Mouse (Mus musculus): ENCODE measurements around the gene Vwa1.
"Not testable (repeated sequence)": the region's sequence is repeated elsewhere in the genome, so short reads cannot be mapped to it uniquely, and the experiment has no call there.

Vwa1 gene

DNA sequence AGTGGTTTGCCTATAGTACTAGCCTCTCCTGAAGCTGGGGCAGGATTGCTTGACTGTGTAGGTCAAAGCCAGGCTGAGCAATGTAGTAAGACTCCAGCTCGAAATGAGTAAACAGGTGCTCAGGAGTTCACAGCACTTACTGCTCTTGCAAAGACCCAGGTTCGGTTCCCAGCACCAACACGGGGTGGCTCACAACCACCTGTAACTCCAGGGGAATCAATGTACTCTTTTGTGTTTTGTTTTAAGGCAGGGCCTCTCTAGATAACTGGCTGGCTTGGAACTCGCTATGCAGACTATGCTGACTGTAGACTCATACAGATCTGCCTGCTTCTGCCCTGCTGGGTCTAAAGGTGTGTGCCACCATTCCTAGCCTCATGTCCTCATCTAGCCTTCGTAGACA, 31.8 kb downstream of the Vwa1 start:
- no peak for DNase-seq

DNA sequence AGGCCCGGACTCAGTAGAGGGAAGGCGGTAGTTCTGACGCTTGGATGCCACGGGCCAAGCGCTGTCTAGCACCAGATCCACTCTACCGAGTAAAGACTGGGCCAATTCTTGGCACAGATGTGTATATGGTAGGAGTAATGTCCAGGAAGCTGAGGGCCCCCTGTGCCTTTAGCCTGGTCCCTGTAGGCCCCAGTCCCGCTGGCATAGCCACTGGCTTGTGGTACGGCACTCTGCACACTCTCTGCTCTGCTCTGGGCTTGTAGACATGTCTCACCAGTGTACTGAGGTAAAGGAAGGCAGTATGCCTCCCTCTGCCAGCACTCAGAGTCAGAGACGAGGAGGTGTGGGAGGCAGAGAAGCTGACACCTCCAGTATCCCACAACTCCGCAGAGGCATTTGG, 33.8 kb downstream of the Vwa1 start:
- not testable (repeated sequence) for DNase-seq

DNA sequence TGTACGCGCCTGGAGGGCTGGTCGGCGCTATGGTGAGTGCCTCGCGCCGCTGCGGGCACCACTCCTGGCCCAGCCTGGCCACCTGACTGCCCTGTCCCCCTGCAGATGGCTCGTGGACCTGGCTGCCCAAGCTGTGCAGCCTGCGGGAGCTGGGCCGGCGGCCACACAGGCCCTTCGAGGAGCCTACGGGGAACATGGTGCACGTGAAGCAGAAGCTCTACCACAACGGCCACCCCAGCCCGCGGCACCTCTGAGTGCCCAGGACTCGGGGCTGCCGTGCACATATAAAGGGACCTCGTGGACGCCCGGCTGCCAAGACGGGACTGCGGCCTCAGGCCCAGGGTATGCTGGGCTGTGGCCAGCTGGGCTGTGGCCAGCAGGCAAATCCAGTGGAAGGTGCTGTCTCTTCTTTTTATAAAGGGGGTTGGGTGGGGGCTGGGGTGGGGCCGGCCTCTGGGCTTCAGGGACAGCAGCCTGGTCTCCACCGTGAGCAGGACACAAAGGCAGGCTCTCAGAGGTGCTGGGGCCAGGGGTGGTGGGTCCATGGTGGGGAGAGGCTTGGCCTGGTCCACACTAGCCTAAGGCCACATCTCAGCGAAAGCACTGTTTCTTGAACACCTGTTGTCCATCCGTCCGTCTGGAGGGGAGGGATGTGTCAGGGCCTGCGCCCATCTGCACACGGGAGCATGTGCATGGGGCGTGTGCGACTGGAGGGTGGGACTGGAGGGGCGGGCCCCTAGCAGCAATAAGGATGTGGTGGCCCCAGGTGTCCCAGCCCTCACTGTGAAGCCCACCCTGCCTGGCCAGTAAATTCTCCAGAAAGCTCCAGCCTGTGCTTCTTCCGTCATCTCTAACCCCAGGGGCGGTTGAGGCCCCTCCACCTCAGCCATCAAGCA, 34.5 kb downstream of the Vwa1 start:
- no peak for DNase-seq

DNA sequence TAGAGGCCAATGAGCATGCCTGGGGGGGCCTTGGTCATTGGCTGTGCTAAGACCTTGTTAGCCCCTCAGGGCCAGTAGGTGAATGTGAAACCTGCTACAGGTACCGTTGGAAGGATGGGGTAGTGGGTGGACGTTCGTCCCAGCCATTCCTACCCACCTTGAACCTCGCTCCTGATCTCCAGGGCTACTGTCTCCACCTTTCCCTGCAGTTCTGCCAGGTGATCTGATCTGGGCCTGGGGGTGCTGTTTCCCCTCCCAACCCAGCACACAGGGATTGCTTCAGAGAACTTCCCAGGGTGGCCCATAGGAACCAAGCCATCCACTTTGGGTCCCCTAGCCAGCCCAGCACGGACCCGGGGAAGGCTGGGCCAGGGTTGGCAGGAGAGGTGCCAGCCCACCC, 35.3 kb downstream of the Vwa1 start:
- no peak for DNase-seq

DNA sequence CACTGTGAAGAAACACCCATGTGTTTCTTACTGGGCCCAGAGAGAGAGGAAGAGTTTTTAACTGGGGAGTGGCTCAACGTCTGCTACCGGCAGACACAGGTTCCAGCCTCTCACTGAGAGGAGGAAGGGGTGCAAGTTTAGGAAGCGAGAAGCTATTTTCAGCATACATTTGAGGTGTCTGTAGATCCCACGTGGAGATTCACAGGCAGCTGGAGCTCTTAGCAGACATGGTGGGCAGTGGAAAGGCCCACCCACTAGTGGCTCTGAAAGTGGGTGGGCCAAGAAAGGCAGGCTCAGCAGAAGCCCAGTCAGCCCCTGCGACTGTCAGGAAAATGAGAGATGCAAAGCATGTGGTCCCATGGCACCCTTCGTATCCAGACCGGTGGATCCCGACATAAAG, 36.2 kb downstream of the Vwa1 start:
- DNase-seq, result no peak

DNA sequence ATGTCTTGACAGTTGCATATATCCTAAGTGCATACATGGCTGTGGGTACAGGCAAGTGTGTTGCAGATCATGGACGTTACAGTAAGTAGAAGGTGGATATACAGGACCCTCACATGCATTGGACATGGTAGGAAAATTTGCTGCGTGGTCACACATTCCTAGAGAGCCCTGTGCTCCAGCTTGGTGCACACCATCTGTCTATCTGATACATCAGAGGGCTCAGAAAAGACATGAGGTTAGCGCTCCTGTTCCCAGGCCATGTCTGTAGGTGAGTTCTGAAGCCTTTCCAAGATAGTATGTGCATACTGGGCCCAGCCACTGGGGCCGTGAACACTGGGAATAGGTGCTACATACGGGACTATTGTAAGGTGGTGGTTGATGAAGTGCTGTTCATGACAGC, 38.1 kb downstream of the Vwa1 start:
- DNase-seq, result no peak

DNA sequence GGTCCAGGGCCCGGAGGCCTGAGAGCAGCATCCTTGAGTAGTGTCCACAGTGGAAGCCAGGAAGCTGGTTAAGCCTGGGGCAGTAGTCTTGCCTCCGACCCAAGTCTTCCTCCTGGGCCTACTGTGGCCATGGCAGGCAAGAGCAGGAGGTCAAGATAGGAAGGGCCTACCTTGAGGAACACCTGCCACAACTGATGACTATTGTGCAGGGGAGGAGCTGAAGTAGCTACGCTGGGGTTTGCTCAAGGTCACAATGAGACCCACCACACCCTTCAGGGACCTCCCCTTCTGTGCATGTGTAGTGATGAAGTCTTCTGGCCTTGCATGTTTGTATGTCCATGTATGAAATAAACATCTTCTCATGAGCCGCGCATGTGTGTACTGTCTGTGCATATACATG, 38.7 kb downstream of the Vwa1 start:
- no peak for DNase-seq

DNA sequence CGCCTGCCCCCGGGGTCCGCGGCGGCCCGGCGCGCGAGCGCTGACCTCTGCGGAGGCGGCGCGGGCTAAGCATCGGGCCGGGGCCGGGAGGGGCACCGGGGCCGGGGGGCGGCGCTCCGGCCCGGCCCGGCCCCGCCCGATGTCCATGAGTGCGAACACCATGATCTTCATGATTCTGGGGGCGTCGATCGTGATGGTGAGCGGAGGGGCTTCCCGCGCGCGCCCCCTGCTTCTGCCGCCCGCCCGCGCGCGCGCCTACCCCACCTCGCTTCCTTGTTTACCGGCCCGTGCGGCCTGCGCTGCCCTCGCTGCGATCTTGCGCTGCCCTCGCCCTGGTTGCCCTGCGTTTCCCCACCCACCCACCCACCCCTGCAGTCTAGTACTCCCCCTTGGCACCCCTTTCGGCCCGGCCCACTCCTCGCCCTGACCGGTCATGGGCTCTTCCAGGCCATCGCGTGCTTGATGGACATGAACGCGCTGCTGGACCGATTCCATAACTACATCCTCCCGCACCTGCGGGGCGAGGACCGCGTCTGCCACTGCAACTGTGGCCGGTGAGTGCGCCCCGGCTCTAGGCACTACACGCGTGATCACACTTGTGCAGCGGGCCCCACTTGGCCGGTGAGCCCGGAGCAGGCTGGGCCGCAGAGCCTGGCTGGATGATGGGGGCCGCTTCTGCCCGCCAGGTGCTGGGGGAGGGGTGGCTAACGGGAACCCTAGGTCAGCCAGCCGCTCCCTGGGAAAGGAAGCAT, 39.4 kb downstream of the Vwa1 start:
- DNase-seq, result peak; percentile 34

DNA sequence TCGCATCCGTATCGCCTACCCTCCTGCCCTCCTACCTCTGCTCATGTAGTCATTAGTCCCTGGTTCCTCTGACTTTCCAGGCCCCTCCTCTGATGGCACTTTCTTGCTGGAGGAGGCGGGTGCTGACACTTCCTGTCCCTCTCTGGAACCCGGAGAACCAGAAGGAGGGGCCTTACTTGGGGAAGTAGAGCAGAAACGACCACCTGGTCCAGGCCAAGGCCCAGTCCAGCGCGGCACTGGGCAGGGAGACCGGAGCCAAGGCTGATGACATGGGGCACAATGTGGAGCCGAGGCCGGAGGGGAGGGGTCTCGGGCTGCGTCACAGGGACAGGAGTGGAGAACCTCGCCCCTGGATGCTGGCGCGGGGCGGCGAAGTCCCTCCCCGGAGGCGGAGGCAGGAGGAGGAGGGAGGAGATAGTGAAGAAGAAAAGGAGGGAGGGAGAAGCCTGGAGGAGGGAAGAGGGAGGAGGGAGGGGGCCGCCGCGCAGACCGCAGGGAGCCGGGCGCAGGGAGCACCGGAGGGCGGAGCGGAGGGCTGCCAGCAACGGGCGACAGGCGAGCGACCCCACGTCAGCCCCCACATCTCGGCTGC, 40.1 kb downstream of the Vwa1 start, which contains the start of gene Tmem240:
Gene Tmem240 (plus strand): TSS at position 451 of the 592 bp plus-strand sequence.
- peak; percentile 92 for DNase-seq

DNA sequence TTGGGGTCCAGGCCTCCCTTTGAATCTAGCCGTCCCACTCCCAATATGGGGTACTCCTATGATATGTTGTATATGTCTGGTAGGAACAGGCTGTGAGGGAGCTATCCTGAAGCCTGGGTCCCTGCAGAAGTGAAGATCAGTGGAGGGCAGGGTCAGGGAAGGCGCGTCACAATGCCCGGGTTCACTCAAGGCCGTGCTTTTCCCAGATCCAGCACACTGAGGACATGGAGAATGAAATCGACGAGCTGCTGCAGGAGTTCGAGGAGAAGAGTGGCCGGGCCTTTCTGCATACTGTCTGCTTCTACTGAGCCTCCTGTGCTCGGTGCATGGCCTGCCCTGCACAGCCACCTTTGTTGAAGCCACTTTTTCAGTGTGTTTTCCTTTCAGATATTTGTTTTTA, 41.2 kb downstream of the Vwa1 start:
- no peak for DNase-seq

DNA sequence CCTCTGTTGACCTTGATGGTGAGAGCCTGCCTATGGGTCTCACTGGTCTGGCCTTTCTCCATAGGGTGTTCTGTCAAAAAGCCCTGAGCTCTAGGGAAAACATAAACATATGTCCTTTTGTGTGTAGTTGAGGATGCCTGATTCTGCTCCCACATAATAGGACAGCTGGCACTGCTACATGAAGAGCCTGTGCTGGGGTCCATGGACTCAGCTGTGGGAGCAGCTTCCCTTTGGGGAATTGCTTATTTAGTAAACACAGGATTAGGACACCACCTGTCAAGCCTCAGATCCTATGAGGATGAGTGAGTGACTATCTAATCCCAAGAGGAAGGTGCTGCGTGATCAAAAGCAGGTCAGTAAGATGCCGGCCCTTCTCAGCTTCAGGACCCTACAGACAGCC, 46.5 kb downstream of the Vwa1 start:
- DNase-seq, result no peak

DNA sequence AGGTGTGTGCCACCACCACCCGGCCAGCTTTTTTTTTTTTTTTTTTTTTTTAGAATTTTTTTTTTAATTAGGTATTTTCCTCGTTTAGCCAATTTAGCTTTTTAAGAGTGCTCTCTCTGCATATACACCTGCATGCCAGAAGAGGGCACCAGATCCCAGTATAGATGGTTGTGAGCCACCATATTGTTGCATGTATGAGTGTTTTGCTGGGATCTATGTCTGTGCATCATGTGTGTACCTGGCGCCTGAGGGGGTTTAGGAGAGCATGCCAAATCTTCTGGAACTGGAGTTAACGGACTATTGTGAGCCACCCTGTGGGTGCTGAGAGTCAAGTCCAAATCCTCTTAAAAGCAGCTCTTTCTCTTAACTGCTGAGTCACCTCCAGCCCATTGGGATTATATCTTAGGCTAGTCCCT, 52.8 kb downstream of the Vwa1 start:
- peak; percentile 49 for DNase-seq
